Mouse (Mus musculus) ES-Bruce4 (cell line): ENCODE measurements around the gene Ggt1.

ENCODE experiments used
- CTCF ChIP-seq: IDR thresholded peaks from one replicate; pipeline ENCODE4 v1.8.1; 2011; ENCODE audit warnings: low read depth, low read length
- EP300 ChIP-seq: IDR thresholded peaks from 2 replicates; pipeline ENCODE4 v1.6.1; 2011; ENCODE audit warnings: low read depth, low read length; ENCODE audit not compliant: insufficient read depth
- POLR2A ChIP-seq: IDR thresholded peaks from one replicate; pipeline ENCODE4 v1.8.1; 2011; ENCODE audit warnings: low read length; ENCODE audit not compliant: insufficient read depth

DNA sequence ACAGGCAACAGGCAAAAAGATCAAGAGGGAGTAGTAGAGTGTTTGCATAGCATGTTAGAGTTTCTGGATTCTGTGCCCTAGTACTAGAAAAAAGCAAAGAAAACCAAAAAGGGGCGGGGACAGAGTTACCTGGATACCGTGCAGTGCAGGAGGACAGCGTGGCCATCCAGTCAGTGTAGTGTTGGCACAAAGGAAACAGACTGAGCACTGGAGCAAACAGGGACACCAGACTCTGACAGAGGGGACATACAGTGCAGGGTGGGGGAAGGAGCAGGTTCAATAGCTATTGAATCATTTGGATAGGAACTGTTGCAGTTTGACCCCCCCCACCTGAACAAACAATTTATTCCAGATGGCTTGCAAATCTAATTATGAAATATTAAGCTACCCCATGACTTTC, 65.6 kb downstream of the Ggt1 start:
- TF ChIP-seq EP300, result no peak
- no peak for TF ChIP-seq POLR2A
- no peak for TF ChIP-seq CTCF
